Mouse (Mus musculus) embryonic facial prominence, embryonic 11.5 days (tissue): ENCODE measurements around the gene Tmem262. TPM values are rescaled to one million over a fixed set of nuclear protein-coding genes. Genes with fewer than 3 reads are reported as not detected.

Experiments
- ATAC-seq: fragments of 200-750 bp; cut with Nextera tagmentation; replicated peaks from 2 replicates; pipeline ENCODE4 v1.8.0; 2017; ENCODE audit warnings: low read depth; ENCODE audit not compliant: insufficient number of reproducible peaks, low FRiP score, low TSS enrichment
- DNase-seq: peaks from one replicate; pipeline ENCODE4 v3.0.0-alpha.2; 2015; ENCODE audit warnings: low spot score
- H3K27ac ChIP-seq: fragments of 300-500 bp; sonication (generic); replicated peaks from 2 replicates; pipeline ENCODE4 v1.5.1; 2014; ENCODE audit warnings: mild to moderate bottlenecking, low read depth, low read length, control low read depth
- H3K27me3 ChIP-seq: fragments of 300-500 bp; sonication (generic); 2 replicates; pipeline ENCODE4 v1.6.1; 2014; ENCODE audit warnings: mild to moderate bottlenecking, low read length, moderate library complexity, mixed read lengths; ENCODE audit not compliant: control insufficient read depth, insufficient read depth
- H3K36me3 ChIP-seq: fragments of 300-500 bp; sonication (generic); replicated peaks from 2 replicates; pipeline ENCODE4 v1.6.1; 2014; ENCODE audit warnings: low read depth, mild to moderate bottlenecking, low read length, moderate library complexity, mixed read lengths; ENCODE audit not compliant: control insufficient read depth, insufficient read depth
- H3K4me1 ChIP-seq: fragments of 300-500 bp; sonication (generic); 2 replicates; pipeline ENCODE4 v1.6.1; 2014; ENCODE audit warnings: low read length, mixed read lengths; ENCODE audit not compliant: control insufficient read depth, insufficient read depth
- H3K4me2 ChIP-seq: fragments of 300-500 bp; sonication (generic); 2 replicates; pipeline ENCODE4 v1.6.1; 2014; ENCODE audit warnings: low read depth, mild to moderate bottlenecking, control low read depth, low read length, moderate library complexity
- H3K4me3 ChIP-seq: fragments of 300-500 bp; sonication (generic); 2 replicates; pipeline ENCODE4 v1.5.1; 2014; ENCODE audit warnings: low read depth, low read length, control low read depth
- H3K9ac ChIP-seq: fragments of 300-500 bp; sonication (generic); replicated peaks from 2 replicates; pipeline ENCODE4 v1.6.1; 2014; ENCODE audit warnings: mild to moderate bottlenecking, control low read depth, low read length
- H3K9me3 ChIP-seq: fragments of 300-500 bp; sonication (generic); replicated peaks from 2 replicates; pipeline ENCODE4 v1.6.1; 2016; ENCODE audit warnings: mild to moderate bottlenecking, low read length, inconsistent platforms, mixed read lengths; ENCODE audit not compliant: control insufficient read depth
- WGBS: fragments of 180-500 bp; shearing (Covaris S2); extraction: QIAGEN DNeasy Blood & Tissue Kit; methylation state at CpG from one replicate; pipeline ENCODE4 v1.1.7; 2014; 5-methylcytosine and 5-hydroxymethylcytosine counted together
- polyA plus RNA-seq: library from polyadenylated mRNA; unstranded; fragments of >200 nt; fragmentation: Nextera tagmentation; extraction: Ambion mirVana; gene quantifications from 2 replicates; pipeline ENCODE4 v1.2.1, GENCODE M21; 2014

Gene Tmem262
- polyA plus RNA-seq, 1 experiment from 2014 or later: not detected

GRCm38 (mm10) chr19:6117346-6117985 lies 37.6 kb downstream of the Tmem262 start:
- no peaks in the 10 kb centered on the region for H3K9me3 ChIP-seq
- H3K9ac ChIP-seq: peak overlapping the region; percentile 93
- H3K4me1 ChIP-seq: no peaks in the 10 kb centered on the region
- DNase-seq: no peak
- 6% methylated on average over 32 of the region's 32 CpGs for WGBS
- H3K27ac ChIP-seq: peak overlapping the region; percentile 94
- peaks cover 12% of the 10 kb centered on the region for H3K36me3 ChIP-seq
- H3K4me3 ChIP-seq: peak overlapping the region; percentile 87
- H3K4me2 ChIP-seq: peak overlapping the region; percentile 86
- ATAC-seq: no peak
- H3K27me3 ChIP-seq: no peaks in the 10 kb centered on the region

- Histone ChIP-seq H3K27ac (peak within 1 kb of the TSS; percentile 94), H3K9ac (peak within 1 kb of the TSS; percentile 93), H3K4me2 (peak within 1 kb of the TSS; percentile 86), H3K4me1 (no peaks in the 10 kb centered on the region), H3K27me3 (no peaks in the 10 kb centered on the region), H3K4me3 (peak within 1 kb of the TSS; percentile 87), H3K36me3 (peaks cover 12% of the 10 kb centered on the region), H3K9me3 (no peaks in the 10 kb centered on the region)
- WGBS: under 1% methylated on average over 77 of the region's 77 CpGs
- DNase-seq: peak; percentile 97
- peak; percentile 76 for ATAC-seq
These were observed 38.3 kb downstream of the Tmem262 start, which contains the start of gene Sac3d1 for GRCm38 (mm10) chr19:6117986-6118676. TSS of gene Sac3d1 (minus strand) at chr19:6118650.

- peak; percentile 31 for DNase-seq
- Histone ChIP-seq H3K27me3 (no peaks in the 10 kb centered on the region), H3K4me2 (peak overlapping the region; percentile 86), H3K4me1 (no peaks in the 10 kb centered on the region), H3K4me3 (peak overlapping the region; percentile 87), H3K27ac (no peak overlapping the region), H3K36me3 (peaks cover 12% of the 10 kb centered on the region), H3K9ac (peak overlapping the region; percentile 93), H3K9me3 (no peaks in the 10 kb centered on the region)
- ATAC-seq: peak; percentile 50
- 1% methylated on average over 8 of the region's 8 CpGs for WGBS
These were observed 38.9 kb downstream of the Tmem262 start for GRCm38 (mm10) chr19:6118677-6119185.

- no peaks in the 10 kb centered on the region for H3K36me3 ChIP-seq
- no peaks in the 10 kb centered on the region for H3K4me1 ChIP-seq
- H3K9me3 ChIP-seq: no peaks in the 10 kb centered on the region
- DNase-seq (no peak), ATAC-seq (no peak)
- H3K27me3 ChIP-seq: no peaks in the 10 kb centered on the region
- peak overlapping the region; percentile 18 for H3K9ac ChIP-seq
- no peak overlapping the region for H3K4me3 ChIP-seq
- H3K4me2 ChIP-seq: no peak overlapping the region
- WGBS: 26% methylated on average over 19 of the region's 19 CpGs
- no peak overlapping the region for H3K27ac ChIP-seq
These were observed 41.9 kb downstream of the Tmem262 start for GRCm38 (mm10) chr19:6121761-6122160.

- Histone ChIP-seq H3K4me3 (no peak overlapping the region), H3K4me2 (no peak overlapping the region), H3K9me3 (no peaks in the 10 kb centered on the region), H3K36me3 (no peaks in the 10 kb centered on the region), H3K27ac (no peak overlapping the region), H3K9ac (no peak overlapping the region), H3K27me3 (no peaks in the 10 kb centered on the region), H3K4me1 (no peaks in the 10 kb centered on the region)
- DNase-seq (peak; percentile 69), ATAC-seq (no peak)
- 52% methylated on average over 8 of the region's 8 CpGs for WGBS
These were observed 43.5 kb downstream of the Tmem262 start for GRCm38 (mm10) chr19:6123330-6123729.

GRCm38 (mm10) chr19:6124898-6125297 lies 45.1 kb downstream of the Tmem262 start:
- Histone ChIP-seq H3K4me3 (no peak overlapping the region), H3K4me2 (no peak overlapping the region), H3K27me3 (no peaks in the 10 kb centered on the region), H3K9ac (no peak overlapping the region), H3K36me3 (no peaks in the 10 kb centered on the region), H3K9me3 (no peaks in the 10 kb centered on the region), H3K4me1 (no peaks in the 10 kb centered on the region), H3K27ac (no peak overlapping the region)
- ATAC-seq: no peak
- DNase-seq: no peak
- WGBS: 74% methylated on average over 2 of the region's 2 CpGs

GRCm38 (mm10) chr19:6126289-6126688 lies 46.5 kb downstream of the Tmem262 start:
- H3K9me3 ChIP-seq: no peaks in the 10 kb centered on the region
- no peaks in the 10 kb centered on the region for H3K4me1 ChIP-seq
- DNase-seq (peak; percentile 78), ATAC-seq (no peak)
- H3K27ac ChIP-seq: no peak overlapping the region
- no peaks in the 10 kb centered on the region for H3K27me3 ChIP-seq
- no peak overlapping the region for H3K4me2 ChIP-seq
- no peaks in the 10 kb centered on the region for H3K36me3 ChIP-seq
- no peak overlapping the region for H3K9ac ChIP-seq
- whole genome bisulfite sequencing: 19% methylated on average over 4 of the region's 4 CpGs
- no peak overlapping the region for H3K4me3 ChIP-seq
